22 mouse cellular contexts compared by ENCODE assay signal in the genomic region with DNA sequence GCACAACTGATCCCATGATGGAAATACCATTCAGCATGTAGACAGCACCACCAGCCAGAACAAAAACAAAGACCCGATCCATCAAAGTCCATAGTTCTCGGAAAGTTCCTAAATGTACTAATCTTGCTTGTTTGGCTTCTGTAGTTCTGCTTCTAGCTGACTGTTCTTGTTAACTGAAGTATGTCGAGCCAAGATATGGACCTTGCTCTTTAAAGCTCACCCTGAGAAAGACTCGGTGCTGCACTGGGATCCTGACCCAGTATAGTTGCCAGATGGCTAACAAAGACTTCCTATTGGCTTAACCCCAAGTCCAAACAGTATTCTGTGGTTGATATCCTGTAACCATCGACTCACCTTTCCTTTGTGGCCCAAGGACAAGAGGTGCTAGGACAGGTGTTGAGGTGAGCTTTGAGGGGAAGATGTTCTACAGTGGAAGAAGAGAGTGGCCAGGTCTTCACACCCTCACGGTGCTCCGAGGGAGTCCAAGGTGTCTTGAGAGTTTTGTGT. TPM values are rescaled to one million over a fixed set of nuclear protein-coding genes. Genes with fewer than 3 reads are reported as not detected.
"Had no signal": no experiment of that assay in that cellular context is flagged by ENCODE, and none has a peak within 500 bp of the region (broad histone marks: within the 10 kb centered on the region; RNA-seq: fewer than 3 reads in every experiment).

No protein-coding gene starts in this region.

- H3K9me3 ChIP-seq: lung, embryonic 15.5 days; megakaryocyte, embryonic 14.5 days; midbrain, embryonic 13.5 days; midbrain, embryonic 15.5 days; neural tube, embryonic 13.5 days; neural tube, embryonic 15.5 days had no signal

- H3K9ac ChIP-seq: lung, embryonic 15.5 days; midbrain, embryonic 13.5 days; midbrain, embryonic 15.5 days; neural tube, embryonic 13.5 days; neural tube, embryonic 15.5 days had no signal

- H3K4me2 ChIP-seq: lung, embryonic 15.5 days; midbrain, embryonic 11.5 days; midbrain, embryonic 13.5 days; midbrain, embryonic 15.5 days; neural tube, embryonic 13.5 days; neural tube, embryonic 15.5 days had no signal

- DNase-seq: lung, adult 2 months; lung, postnatal 14 days; lung, postnatal 36 days; retina, postnatal 1 day; right cerebral cortex, adult 18-20 months; right cerebral cortex, postnatal 25 days; right cerebral cortex, postnatal 4 days; spleen, adult 18-20 months; thymus, adult 18-20 months; thymus, postnatal 14 days; thymus, postnatal 4 days had no signal

- H3K4me1 ChIP-seq: lung, embryonic 15.5 days; midbrain, embryonic 13.5 days; midbrain, embryonic 15.5 days; neural tube, embryonic 13.5 days; neural tube, embryonic 15.5 days had no signal

- ATAC-seq: lung, postnatal 0 days; midbrain, embryonic 13.5 days; midbrain, embryonic 15.5 days had no signal

- H3K27me3 ChIP-seq: lung, embryonic 15.5 days; midbrain, embryonic 13.5 days; midbrain, embryonic 15.5 days; neural tube, embryonic 13.5 days; neural tube, embryonic 15.5 days had no signal

- H3K36me3 ChIP-seq: lung, embryonic 15.5 days; midbrain, embryonic 13.5 days; midbrain, embryonic 15.5 days; neural tube, embryonic 13.5 days; neural tube, embryonic 15.5 days had no signal

- H3K4me3 ChIP-seq: lung, embryonic 15.5 days; megakaryocyte, embryonic 14.5 days; midbrain, embryonic 13.5 days; midbrain, embryonic 15.5 days; myocyte; neural tube, embryonic 13.5 days; neural tube, embryonic 15.5 days had no signal

- H3K27ac ChIP-seq: lung, embryonic 15.5 days; macrophage; midbrain, embryonic 13.5 days; midbrain, embryonic 15.5 days; neural tube, embryonic 13.5 days; neural tube, embryonic 15.5 days had no signal

RNA-seq across cellular contexts. Expression of a gene that starts 23.4 kb away (rescaled TPM):
- polyA plus RNA-seq: lung, adult 2 months; neural tube, embryonic 15.5 days; small intestine, adult 2 months had no signal
